Comparison of ENCODE assay signal across 8 mouse cellular contexts in the genomic region with DNA sequence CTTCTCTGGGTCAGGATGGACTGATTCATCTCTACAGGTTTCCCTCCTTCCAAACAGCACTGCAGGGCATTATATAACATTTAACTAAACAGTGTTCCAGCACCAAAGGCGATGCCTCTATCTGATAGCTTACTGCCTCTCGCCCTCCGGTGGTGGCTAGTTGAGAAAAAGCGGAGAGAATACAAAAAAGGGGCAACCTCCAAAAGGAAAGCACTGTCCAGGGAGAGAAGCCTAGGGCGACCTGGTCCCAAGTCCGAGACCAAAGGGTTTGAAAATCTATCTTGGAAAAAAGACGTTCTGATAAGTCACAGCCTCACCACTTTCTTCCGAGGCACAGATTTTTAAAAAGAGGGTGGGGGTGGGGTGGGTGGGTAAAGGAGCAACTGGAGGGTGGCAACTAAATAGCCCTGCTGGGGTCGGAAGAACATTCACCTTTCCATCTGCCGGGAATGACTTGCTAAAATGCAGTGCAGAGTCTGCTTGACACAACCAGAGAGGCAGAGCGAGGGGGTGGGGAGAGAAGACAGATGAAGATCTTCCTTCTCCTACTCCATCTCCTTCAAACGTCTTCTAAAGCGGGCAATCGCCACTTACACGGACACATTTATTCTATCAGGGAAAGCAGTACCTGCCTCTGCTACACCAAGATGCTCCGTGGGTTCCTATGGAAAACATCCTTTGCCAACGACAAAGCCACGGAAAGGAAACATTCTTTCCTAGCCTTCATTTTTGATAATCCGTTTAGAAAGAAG.
DNase-seq lines count a peak whose midpoint lies in the region; ATAC-seq and TF ChIP-seq lines count a peak whose summit lies in the region.

No protein-coding gene starts in this region.

- H3K4me2 ChIP-seq in heart, postnatal 0 days (ENCODE audit: low read depth, low read length) = peak overlapping the region; percentile 90
- H3K4me2 ChIP-seq in neural tube, embryonic 11.5 days (ENCODE audit: low read depth) = peak overlapping the region; percentile 67

- peak overlapping the region; percentile 80 for H3K9ac ChIP-seq in heart, postnatal 0 days (replicated peaks; ENCODE audit: low read depth, low read length)
- peak overlapping the region; percentile 83 for H3K9ac ChIP-seq in neural tube, embryonic 11.5 days (ENCODE audit: low read length)

- peak overlapping the region; percentile 5; the same call in 1 of the 2 replicates for H3K27ac ChIP-seq in testis, adult 2 months (ENCODE audit: control insufficient read depth, insufficient read depth, low read depth, low read length)
- H3K27ac ChIP-seq in heart, postnatal 0 days (ENCODE audit: low read depth) = peak overlapping the region; percentile 91
- peak overlapping the region; percentile 93 for H3K27ac ChIP-seq in neural tube, embryonic 11.5 days (ENCODE audit: low read depth, low read length)

- under 1% methylated on average over 19 of the region's 19 CpGs for WGBS in heart, postnatal 0 days
- 2% methylated on average over 19 of the region's 19 CpGs for WGBS in neural tube, embryonic 11.5 days

- no peak for TF ChIP-seq CTCF in testis, adult 2 months (IDR thresholded peaks at IDR 0.05; ENCODE audit: control insufficient read depth, insufficient read depth, insufficient replicate concordance, low read depth, low read length)
- TF ChIP-seq CTCF in heart, postnatal 0 days (IDR thresholded peaks at IDR 0.05; ENCODE audit: low read depth) = peak; percentile 11; the same call in 1 of the 2 replicates

- peak overlapping the region; percentile 40 for H3K4me3 ChIP-seq in testis, adult 2 months (ENCODE audit: control insufficient read depth, low read depth, low read length)
- peak overlapping the region; percentile 63 for H3K4me3 ChIP-seq in heart, postnatal 0 days (ENCODE audit: low read depth, low read length)
- H3K4me3 ChIP-seq in neural tube, embryonic 11.5 days (ENCODE audit: low read depth, low read length) = peak overlapping the region; percentile 63

- no peak for ATAC-seq in heart, postnatal 0 days (ENCODE audit: insufficient read depth, low read depth)
- no peak for ATAC-seq in neural tube, embryonic 11.5 days (ENCODE audit: insufficient read depth, low FRiP score, low TSS enrichment)

- TF ChIP-seq POLR2A in testis, adult 2 months (IDR thresholded peaks at IDR 0.05; ENCODE audit: control insufficient read depth, low read depth, low read length) = no peak

- H3K4me1 ChIP-seq in testis, adult 2 months (ENCODE audit: control insufficient read depth, insufficient read depth, low read length) = no peaks in the 10 kb centered on the region
- H3K4me1 ChIP-seq in heart, postnatal 0 days (ENCODE audit: control insufficient read depth, insufficient read depth) = peaks cover 47% of the 10 kb centered on the region
- H3K4me1 ChIP-seq in neural tube, embryonic 11.5 days (ENCODE audit: control insufficient read depth, insufficient read depth, low read length) = peaks cover 15% of the 10 kb centered on the region

- no peaks in the 10 kb centered on the region for H3K36me3 ChIP-seq in testis, adult 2 months (ENCODE audit: control insufficient read depth, insufficient read depth, low read length)
- H3K36me3 ChIP-seq in heart, postnatal 0 days (replicated peaks; ENCODE audit: control insufficient read depth, insufficient read depth, low read length) = no peaks in the 10 kb centered on the region
- H3K36me3 ChIP-seq in neural tube, embryonic 11.5 days (ENCODE audit: control insufficient read depth, insufficient read depth, low read length) = no peaks in the 10 kb centered on the region

- TF ChIP-seq EP300 in heart, postnatal 0 days (IDR thresholded peaks at IDR 0.05; ENCODE audit: low read depth) = no peak

- no peaks in the 10 kb centered on the region for H3K27me3 ChIP-seq in testis, adult 2 months (ENCODE audit: control insufficient read depth, insufficient read depth, low read length)
- H3K27me3 ChIP-seq in heart, postnatal 0 days (ENCODE audit: control insufficient read depth, insufficient read depth, low read length) = no peaks in the 10 kb centered on the region
- H3K27me3 ChIP-seq in neural tube, embryonic 11.5 days (ENCODE audit: control insufficient read depth, insufficient read depth, low read length) = no peaks in the 10 kb centered on the region

- no peaks in the 10 kb centered on the region for H3K9me3 ChIP-seq in heart, postnatal 0 days (replicated peaks; ENCODE audit: control insufficient read depth, low read length)
- H3K9me3 ChIP-seq in neural tube, embryonic 11.5 days (ENCODE audit: control insufficient read depth, low read length) = no peaks in the 10 kb centered on the region

- intact Hi-C loops in left cerebral cortex, postnatal 25 days (cut with DNase I) = loop anchor here (2.0 to 5.0 kb wide), 2 partner anchors 40 to 205 kb away; no protein-coding TSS in a partner anchor

- no peak for DNase-seq in testis, postnatal 14 days (ENCODE audit: low spot score)
- DNase-seq in cerebellum, adult 9-11 months = peak; percentile 80
- peak; percentile 56 for DNase-seq in heart, postnatal 0 days (ENCODE audit: low spot score)
- peak; percentile 45 to 75 for DNase-seq in left cerebral cortex, postnatal 25 days (ENCODE audit: low spot score in 2 of 2)
- DNase-seq in neural tube, embryonic 11.5 days (ENCODE audit: low spot score) = peak; percentile 40
- DNase-seq in spleen, adult 12 weeks (ENCODE audit: low spot score) = no peak
- DNase-seq in gastrocnemius, adult 8-10 months (ENCODE audit: low spot score in 2 of 2) = no peak

Comparison
In these comparisons a context has a peak if more than half of its experiments do, and no peak if none do; other contexts are left out.
1. H3K27ac ChIP-seq: peak in every context shown above with its lines; median percentile 93 in neural tube, embryonic 11.5 days; 91 in heart, postnatal 0 days; 5 in testis, adult 2 months.
2. DNase-seq: peak in cerebellum, adult 9-11 months (single experiment), heart, postnatal 0 days (single experiment), left cerebral cortex, postnatal 25 days (2 of 2) and neural tube, embryonic 11.5 days (single experiment); none in testis, postnatal 14 days (single experiment), spleen, adult 12 weeks (single experiment) and gastrocnemius, adult 8-10 months (0 of 2).
3. Peak in every context shown above with its lines, with median percentiles within 50 percentile points of each other: H3K4me3 ChIP-seq.